Mouse (Mus musculus): ENCODE measurements around the gene 2300003K06Rik. TPM values are rescaled to one million over a fixed set of nuclear protein-coding genes. Genes with fewer than 3 reads are reported as not detected.
"Not testable (repeated sequence)": the region's sequence is repeated elsewhere in the genome, so short reads cannot be mapped to it uniquely, and the experiment has no call there.

2300003K06Rik gene
- not detected in 2 replicates for polyA plus RNA-seq (2014; fragmentation: Nextera tagmentation; extraction: Ambion mirVana)

DNA sequence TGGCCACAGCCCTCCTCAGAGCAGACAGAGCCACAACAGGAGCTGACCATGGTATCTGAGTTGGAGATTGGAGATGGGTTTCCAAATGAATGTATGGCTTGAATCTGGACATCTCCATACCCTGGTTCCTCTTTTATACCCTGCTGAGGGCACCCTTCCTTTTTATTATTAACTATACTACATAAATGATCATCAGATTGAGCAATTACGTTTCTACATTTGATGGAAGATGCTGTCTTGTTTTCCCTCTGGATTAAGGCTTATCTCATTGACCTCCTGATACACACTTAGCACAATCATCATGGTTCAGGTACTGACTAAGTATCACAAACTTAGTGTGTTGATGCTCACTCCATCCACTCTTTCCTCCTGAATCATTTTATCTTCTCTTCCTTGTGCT is at the start of gene 2300003K06Rik:
2300003K06Rik (minus strand) TSS at position 101 of the 400 bp plus-strand sequence.
- no peak for ATAC-seq (ENCODE audit: low read depth)
- no peaks in the 10 kb centered on the region for H3K36me3 ChIP-seq (ENCODE audit: control insufficient read depth, insufficient read depth, low read length)
- H3K4me3 ChIP-seq (ENCODE audit: low read depth, low read length), result no peak within 1 kb of the TSS
- H3K4me1 ChIP-seq (ENCODE audit: control insufficient read depth, insufficient read depth, low read length), result no peaks in the 10 kb centered on the region
- H3K4me2 ChIP-seq (ENCODE audit: low read depth, low read length), result no peak within 1 kb of the TSS
- H3K27me3 ChIP-seq (ENCODE audit: control insufficient read depth, insufficient read depth, low read length), result no peaks in the 10 kb centered on the region
- H3K9ac ChIP-seq (replicated peaks; ENCODE audit: low read depth, low read length), result no peak within 1 kb of the TSS
- 81% methylated on average over 1 of the region's 1 CpGs for WGBS
- no peak within 1 kb of the TSS for H3K27ac ChIP-seq (ENCODE audit: low read depth, low read length)
- no peaks in the 10 kb centered on the region for H3K9me3 ChIP-seq (ENCODE audit: control insufficient read depth, low read length)

DNA sequence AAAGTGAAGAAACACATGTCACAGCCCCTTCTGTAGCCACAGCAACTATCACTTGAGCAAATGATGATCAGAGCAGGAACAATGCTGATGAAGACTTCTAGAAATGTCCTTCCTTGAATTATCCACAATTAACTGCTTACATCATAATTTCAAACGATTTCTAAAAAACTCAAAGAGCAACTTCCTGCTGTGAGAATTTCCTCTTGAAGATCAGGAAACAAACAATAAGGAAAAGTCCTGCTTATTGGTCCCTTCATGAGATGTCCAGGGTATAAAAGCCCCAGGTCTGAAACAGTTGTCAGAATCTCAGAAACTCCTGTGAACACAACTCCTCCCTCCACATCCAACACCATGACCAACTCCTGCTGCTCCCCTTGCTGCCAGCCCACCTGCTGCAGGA is 41.0 kb upstream of the 2300003K06Rik start, which contains the start of gene Gm11567:
Gm11567 (plus strand) TSS at position 301 of the 400 bp plus-strand sequence.
- H3K4me2 ChIP-seq (ENCODE audit: low read depth, low read length); H3K9me3 ChIP-seq (ENCODE audit: control insufficient read depth, low read length); H3K36me3 ChIP-seq (ENCODE audit: control insufficient read depth, insufficient read depth, low read length); H3K27me3 ChIP-seq (ENCODE audit: control insufficient read depth, insufficient read depth, low read length); H3K4me3 ChIP-seq (ENCODE audit: low read depth, low read length); H3K9ac ChIP-seq (replicated peaks; ENCODE audit: low read depth, low read length); H3K4me1 ChIP-seq (ENCODE audit: control insufficient read depth, insufficient read depth, low read length); ATAC-seq (ENCODE audit: low read depth); H3K27ac ChIP-seq (ENCODE audit: low read depth, low read length): not testable (repeated sequence)
- WGBS, result 54% methylated on average over 1 of the region's 1 CpGs

DNA sequence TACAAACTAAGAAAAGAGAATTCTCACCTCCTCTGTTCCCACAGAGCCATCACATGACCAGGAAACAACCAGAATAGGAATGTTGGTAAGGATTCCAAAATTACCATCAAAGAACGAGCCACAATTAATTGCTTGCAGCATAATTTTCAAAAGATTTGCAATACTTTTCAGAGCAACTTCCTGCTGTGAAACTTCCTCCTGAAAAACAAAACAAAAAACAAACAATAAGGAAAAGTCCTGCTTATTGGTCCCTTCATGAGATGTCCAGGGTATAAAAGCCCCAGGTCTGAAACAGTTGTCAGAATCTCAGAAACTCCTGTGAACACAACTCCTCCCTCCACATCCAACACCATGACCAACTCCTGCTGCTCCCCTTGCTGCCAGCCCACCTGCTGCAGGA is 35.2 kb upstream of the 2300003K06Rik start, which contains the start of gene Krtap9-1:
Krtap9-1 (plus strand) TSS at position 301 of the 400 bp plus-strand sequence.
- not testable (repeated sequence) for H3K9ac ChIP-seq (replicated peaks; ENCODE audit: low read depth, low read length); H3K9me3 ChIP-seq (ENCODE audit: control insufficient read depth, low read length); H3K36me3 ChIP-seq (ENCODE audit: control insufficient read depth, insufficient read depth, low read length); H3K4me2 ChIP-seq (ENCODE audit: low read depth, low read length); H3K27ac ChIP-seq (ENCODE audit: low read depth, low read length); H3K4me1 ChIP-seq (ENCODE audit: control insufficient read depth, insufficient read depth, low read length); H3K27me3 ChIP-seq (ENCODE audit: control insufficient read depth, insufficient read depth, low read length); H3K4me3 ChIP-seq (ENCODE audit: low read depth, low read length); ATAC-seq (ENCODE audit: low read depth)
- 86% methylated on average over 1 of the region's 1 CpGs for WGBS

DNA sequence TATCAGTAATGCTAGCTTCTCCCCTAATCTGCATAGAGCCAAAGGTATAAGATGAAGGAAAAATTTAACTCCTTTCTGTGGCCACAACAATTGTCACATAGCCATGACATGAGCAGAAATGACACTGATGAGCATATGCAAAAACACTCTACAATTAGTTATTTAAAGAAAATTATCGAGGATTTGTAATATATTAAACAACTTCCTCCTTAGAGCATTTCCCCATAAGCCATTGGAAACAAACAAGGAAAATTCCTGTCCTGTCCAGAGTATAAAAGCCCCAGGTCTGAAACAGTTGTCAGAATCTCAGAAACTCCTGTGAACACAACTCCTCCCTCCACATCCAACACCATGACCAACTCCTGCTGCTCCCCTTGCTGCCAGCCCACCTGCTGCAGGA is 26.3 kb upstream of the 2300003K06Rik start, which contains the start of gene Gm11559:
Gm11559 (plus strand) TSS at position 301 of the 400 bp plus-strand sequence.
- H3K4me1 ChIP-seq (ENCODE audit: control insufficient read depth, insufficient read depth, low read length); H3K27ac ChIP-seq (ENCODE audit: low read depth, low read length); H3K4me3 ChIP-seq (ENCODE audit: low read depth, low read length); H3K27me3 ChIP-seq (ENCODE audit: control insufficient read depth, insufficient read depth, low read length); H3K36me3 ChIP-seq (ENCODE audit: control insufficient read depth, insufficient read depth, low read length); ATAC-seq (ENCODE audit: low read depth); H3K9ac ChIP-seq (replicated peaks; ENCODE audit: low read depth, low read length); H3K4me2 ChIP-seq (ENCODE audit: low read depth, low read length); H3K9me3 ChIP-seq (ENCODE audit: control insufficient read depth, low read length): not testable (repeated sequence)
- WGBS, result 63% methylated on average over 1 of the region's 1 CpGs

DNA sequence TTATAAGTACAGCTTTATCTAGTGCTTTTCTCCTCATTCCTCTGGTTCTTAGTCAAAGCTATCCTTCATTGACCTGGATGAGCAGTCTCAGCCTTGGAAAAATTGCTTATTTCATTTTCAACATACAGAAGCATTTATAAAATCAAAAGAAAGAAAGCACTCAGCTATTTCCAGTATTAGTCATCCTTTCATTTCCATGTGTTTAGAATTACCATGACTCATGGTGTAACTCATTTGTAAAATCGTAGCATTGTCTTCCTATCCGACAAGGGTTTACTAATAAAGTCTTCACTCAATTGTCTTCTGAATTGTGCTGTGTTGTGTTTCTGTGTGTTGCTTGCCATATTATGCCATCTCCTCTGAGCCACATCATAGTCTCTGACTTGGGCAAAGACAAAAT is 20.9 kb upstream of the 2300003K06Rik start:
- no peak overlapping the region for H3K4me2 ChIP-seq (ENCODE audit: low read depth, low read length)
- H3K27ac ChIP-seq (ENCODE audit: low read depth, low read length), result no peak overlapping the region
- no peak overlapping the region for H3K9ac ChIP-seq (replicated peaks; ENCODE audit: low read depth, low read length)
- WGBS, result 80% methylated on average over 2 of the region's 2 CpGs
- H3K36me3 ChIP-seq (ENCODE audit: control insufficient read depth, insufficient read depth, low read length), result no peaks in the 10 kb centered on the region
- no peaks in the 10 kb centered on the region for H3K27me3 ChIP-seq (ENCODE audit: control insufficient read depth, insufficient read depth, low read length)
- H3K9me3 ChIP-seq (ENCODE audit: control insufficient read depth, low read length), result no peaks in the 10 kb centered on the region
- no peaks in the 10 kb centered on the region for H3K4me1 ChIP-seq (ENCODE audit: control insufficient read depth, insufficient read depth, low read length)
- no peak for ATAC-seq (ENCODE audit: low read depth)
- no peak overlapping the region for H3K4me3 ChIP-seq (ENCODE audit: low read depth, low read length)

DNA sequence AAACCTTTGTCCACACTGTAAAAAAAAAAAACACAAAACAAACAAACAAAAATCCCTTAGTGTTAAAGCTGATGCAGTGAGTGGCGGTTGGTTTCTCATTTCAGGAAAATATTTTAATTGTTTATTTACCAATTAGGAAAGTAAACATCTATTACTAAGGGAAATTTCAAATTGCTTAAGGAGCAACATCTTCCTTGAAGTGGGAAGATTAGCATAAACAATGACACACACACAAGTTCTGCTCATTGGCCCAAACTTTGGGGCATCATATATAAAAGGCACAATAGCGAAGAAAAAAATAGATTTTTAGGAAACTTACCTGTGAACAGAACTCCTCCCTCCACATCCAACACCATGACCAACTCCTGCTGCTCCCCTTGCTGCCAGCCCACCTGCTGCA is 19.8 kb upstream of the 2300003K06Rik start, which contains the start of gene Gm11568:
Gm11568 (plus strand) TSS at position 301 of the 400 bp plus-strand sequence.
- no peaks in the 10 kb centered on the region for H3K9me3 ChIP-seq (ENCODE audit: control insufficient read depth, low read length)
- H3K4me1 ChIP-seq (ENCODE audit: control insufficient read depth, insufficient read depth, low read length), result no peaks in the 10 kb centered on the region
- no peak for ATAC-seq (ENCODE audit: low read depth)
- no peak within 1 kb of the TSS for H3K9ac ChIP-seq (replicated peaks; ENCODE audit: low read depth, low read length)
- H3K27ac ChIP-seq (ENCODE audit: low read depth, low read length), result no peak within 1 kb of the TSS
- no peak within 1 kb of the TSS for H3K4me3 ChIP-seq (ENCODE audit: low read depth, low read length)
- WGBS, result 92% methylated on average over 2 of the region's 2 CpGs
- H3K27me3 ChIP-seq (ENCODE audit: control insufficient read depth, insufficient read depth, low read length), result no peaks in the 10 kb centered on the region
- H3K36me3 ChIP-seq (ENCODE audit: control insufficient read depth, insufficient read depth, low read length), result no peaks in the 10 kb centered on the region
- H3K4me2 ChIP-seq (ENCODE audit: low read depth, low read length), result no peak within 1 kb of the TSS

DNA sequence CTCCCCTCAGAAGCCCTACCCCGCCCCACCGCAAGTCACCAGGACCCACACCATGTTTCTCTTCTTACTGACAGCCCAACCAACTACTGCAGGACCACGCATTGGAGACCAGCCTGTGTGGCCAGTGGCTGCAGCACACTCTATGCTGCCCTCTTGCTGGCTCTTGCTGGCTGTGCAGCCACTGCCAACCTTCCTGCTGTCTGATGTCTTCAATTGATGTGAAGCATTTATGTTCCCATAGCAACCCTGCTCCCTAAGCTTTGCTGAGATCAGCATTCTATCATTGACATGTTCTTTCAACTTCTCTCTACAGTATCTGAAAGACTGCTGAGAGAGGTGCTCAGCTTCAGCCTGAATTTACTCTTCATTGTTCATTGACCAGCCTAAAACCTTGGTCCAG is 16.3 kb upstream of the 2300003K06Rik start:
- WGBS, result 68% methylated on average over 3 of the region's 3 CpGs
- H3K27me3 ChIP-seq (ENCODE audit: control insufficient read depth, insufficient read depth, low read length), result no peaks in the 10 kb centered on the region
- H3K27ac ChIP-seq (ENCODE audit: low read depth, low read length), result no peak overlapping the region
- H3K9ac ChIP-seq (replicated peaks; ENCODE audit: low read depth, low read length), result no peak overlapping the region
- H3K4me1 ChIP-seq (ENCODE audit: control insufficient read depth, insufficient read depth, low read length), result no peaks in the 10 kb centered on the region
- ATAC-seq (ENCODE audit: low read depth), result no peak
- no peaks in the 10 kb centered on the region for H3K9me3 ChIP-seq (ENCODE audit: control insufficient read depth, low read length)
- H3K4me2 ChIP-seq (ENCODE audit: low read depth, low read length), result no peak overlapping the region
- H3K36me3 ChIP-seq (ENCODE audit: control insufficient read depth, insufficient read depth, low read length), result no peaks in the 10 kb centered on the region
- H3K4me3 ChIP-seq (ENCODE audit: low read depth, low read length), result no peak overlapping the region

DNA sequence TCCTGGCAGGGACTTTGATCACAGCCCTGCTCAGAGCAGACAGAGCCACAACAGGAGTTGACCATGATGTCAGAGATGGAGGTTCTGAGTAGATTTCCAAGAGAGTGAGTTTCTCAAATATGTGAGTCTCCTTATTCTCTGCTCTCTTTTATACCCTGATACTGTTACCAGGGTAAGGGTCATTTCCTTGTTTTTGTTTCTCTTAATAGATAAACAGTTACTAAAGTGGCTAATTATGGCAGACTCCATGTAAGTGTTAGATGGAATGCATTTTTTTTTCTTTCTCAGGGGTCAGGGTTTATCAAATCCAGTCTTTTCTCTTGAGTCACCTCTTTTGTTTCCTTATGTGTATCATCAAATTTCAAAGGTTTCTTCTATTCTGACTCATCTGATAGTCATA is 13.6 kb upstream of the 2300003K06Rik start, which contains the start of gene Krtap4-16:
Krtap4-16 (minus strand) TSS at position 101 of the 400 bp plus-strand sequence.
- Histone ChIP-seq H3K27me3 (ENCODE audit: control insufficient read depth, insufficient read depth, low read length) (no peaks in the 10 kb centered on the region), H3K4me3 (ENCODE audit: low read depth, low read length) (no peak within 1 kb of the TSS), H3K9me3 (ENCODE audit: control insufficient read depth, low read length) (no peaks in the 10 kb centered on the region), H3K4me1 (ENCODE audit: control insufficient read depth, insufficient read depth, low read length) (no peaks in the 10 kb centered on the region), H3K36me3 (ENCODE audit: control insufficient read depth, insufficient read depth, low read length) (no peaks in the 10 kb centered on the region), H3K4me2 (ENCODE audit: low read depth, low read length) (no peak within 1 kb of the TSS), H3K27ac (ENCODE audit: low read depth, low read length) (no peak within 1 kb of the TSS), H3K9ac (replicated peaks; ENCODE audit: low read depth, low read length) (no peak within 1 kb of the TSS)
- no peak for ATAC-seq (ENCODE audit: low read depth)

DNA sequence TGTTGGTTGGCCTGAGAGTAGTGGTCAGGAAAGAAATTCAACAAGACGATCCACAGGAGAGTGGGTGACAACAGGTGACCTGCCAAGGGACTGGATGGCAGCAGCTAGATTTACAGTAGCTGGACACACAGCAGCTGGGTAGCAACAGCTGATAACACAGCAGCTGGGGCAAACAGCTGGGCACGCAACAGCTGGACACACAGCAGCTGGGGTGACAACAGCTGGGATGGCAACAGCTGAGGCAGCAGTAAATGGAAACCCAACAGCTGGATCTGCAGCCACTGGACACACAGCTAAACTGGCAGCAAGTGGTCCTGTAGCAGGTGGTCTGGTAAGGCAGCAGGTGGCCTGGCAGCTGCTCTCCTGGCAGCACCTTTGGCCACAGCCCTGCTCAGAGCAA is 8.9 kb upstream of the 2300003K06Rik start:
- no peaks in the 10 kb centered on the region for H3K36me3 ChIP-seq (ENCODE audit: control insufficient read depth, insufficient read depth, low read length)
- no peak overlapping the region for H3K9ac ChIP-seq (replicated peaks; ENCODE audit: low read depth, low read length)
- no peak overlapping the region for H3K4me3 ChIP-seq (ENCODE audit: low read depth, low read length)
- no peak overlapping the region for H3K27ac ChIP-seq (ENCODE audit: low read depth, low read length)
- H3K27me3 ChIP-seq (ENCODE audit: control insufficient read depth, insufficient read depth, low read length), result no peaks in the 10 kb centered on the region
- WGBS, result 91% methylated on average over 2 of the region's 2 CpGs
- ATAC-seq (ENCODE audit: low read depth), result no peak
- H3K4me1 ChIP-seq (ENCODE audit: control insufficient read depth, insufficient read depth, low read length), result no peaks in the 10 kb centered on the region
- no peaks in the 10 kb centered on the region for H3K9me3 ChIP-seq (ENCODE audit: control insufficient read depth, low read length)
- H3K4me2 ChIP-seq (ENCODE audit: low read depth, low read length), result no peak overlapping the region

Measured in neural tube, embryonic 14.5 days (tissue).